Mouse (Mus musculus): ENCODE measurements around the gene Pnliprp1.

DNA sequence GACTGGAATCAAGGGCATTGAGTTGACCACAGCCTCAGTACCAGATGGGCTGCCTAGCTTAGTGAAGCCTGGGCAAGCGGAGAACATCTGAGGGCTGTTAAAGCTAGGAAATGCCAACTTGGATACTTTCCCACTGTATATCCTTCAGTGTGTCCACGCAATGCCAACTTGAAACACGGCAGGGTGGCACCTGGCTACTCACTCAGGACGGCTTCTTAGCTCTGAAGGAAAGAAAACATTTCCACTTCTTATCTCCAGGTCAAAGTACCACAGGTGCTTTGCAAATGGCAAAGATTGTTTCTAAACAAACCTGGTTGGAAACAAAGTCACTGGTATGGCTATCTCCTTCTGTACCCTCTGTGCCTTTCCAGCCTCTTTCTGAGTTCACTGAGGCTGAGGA, 30.2 kb downstream of the Pnliprp1 start:
- TF ChIP-seq FLI1 (IDR thresholded peaks at IDR 0.05; ENCODE audit: low read length) (no peak), GATA1 (IDR thresholded peaks at IDR 0.05; ENCODE audit: borderline replicate concordance, low read length) (no peak)

All from megakaryocyte, embryonic 14.5 days (primary cell).